Mouse (Mus musculus) embryonic stem cell, embryonic (primary cell): ENCODE results near the gene Llgl1.

Source experiments
- CTCF ChIA-PET, 4 experiments: fragments of 300-600 bp in 2 of 4; fragments of 350-600 bp in 2 of 4; sonication (Branson Sonifier 250); formaldehyde crosslinking; loops; one replicate each; lab custom pipeline; 2022; ENCODE audit warnings: inconsistent platforms in 2 of 4; lab: Charles Lee
- POLR2A ChIA-PET, 4 experiments: fragments of 300-600 bp in 2 of 4; fragments of 350-600 bp in 2 of 4; sonication (Branson Sonifier 250); formaldehyde crosslinking; loops; one replicate each; lab custom pipeline; 2022; ENCODE audit warnings: antibody characterized with exemption in 4 of 4, inconsistent platforms in 1 of 4; lab: Charles Lee

Gene Llgl1

GRCm38 (mm10) chr11:60736491-60736890, 37.0 kb downstream of the Llgl1 start:
- CTCF ChIA-PET, result interaction anchor here in 1 of 4 experiments (1.5 kb wide), 1 partner anchor 9 kb away, joined by 7 read pairs; the partner anchor contains the start of genes Flii and Mief2
- POLR2A ChIA-PET, result interaction anchor here in 2 of 4 experiments (1.1 to 5.8 kb wide), 5 partner anchors 9 to 199 kb away, joined by 3 to 59 read pairs (median 4); partner anchors contain the start of genes Flii (in 2 of the 2) and Mief2 (in 1 of the 2)

- POLR2A ChIA-PET, result interaction anchor here in 2 of 4 experiments (1.1 to 5.8 kb wide), 9 partner anchors 9 to 200 kb away, joined by 3 to 84 read pairs (median 4); partner anchors contain the start of genes Flii (in 2 of the 2), Mief2 (in 2 of the 2) and Shmt1 (in 1 of the 2)
- CTCF ChIA-PET, result interaction anchor here in 2 of 4 experiments (0.7 to 1.5 kb wide), 2 partner anchors 9 to 10 kb away, joined by 3 to 7 read pairs; partner anchors contain the start of genes Mief2 (in 2 of the 2) and Flii (in 1 of the 2)
These were observed 37.9 kb downstream of the Llgl1 start for GRCm38 (mm10) chr11:60737450-60737849.

GRCm38 (mm10) chr11:60740321-60740720, 40.8 kb downstream of the Llgl1 start:
- ChIA-PET CTCF (interaction anchor here in 3 of 4 experiments (0.5 to 2.5 kb wide), 15 partner anchors 9 to 934 kb away, joined by 3 to 15 read pairs (median 5); partner anchors contain the start of genes Mief2 (in 3 of the 3), Flii (in 2 of the 3) and Dhrs7b (in 1 of the 3)), POLR2A (interaction anchor here (0.6 to 5.8 kb wide), 81 partner anchors 9 to 1577 kb away, joined by 3 to 84 read pairs (median 4); partner anchors contain the start of genes Flii (in 4 of the 4), Mief2 (in 4 of the 4), Smcr8 (in 3 of the 4) and Top3a (in 3 of the 4))

- ChIA-PET POLR2A (interaction anchor here in 2 of 4 experiments (0.6 to 1.8 kb wide), 11 partner anchors 9 to 231 kb away, joined by 3 to 9 read pairs (median 3); no protein-coding TSS in a partner anchor), CTCF (interaction anchor here in 1 of 4 experiments (1.0 kb wide), 1 partner anchor 52 kb away, joined by 3 read pairs; no protein-coding TSS in a partner anchor)
These were observed 56.0 kb downstream of the Llgl1 start for GRCm38 (mm10) chr11:60755570-60755969.

GRCm38 (mm10) chr11:60761681-60762080, 62.2 kb downstream of the Llgl1 start:
- POLR2A ChIA-PET, result interaction anchor here in 1 of 4 experiments (1.6 kb wide), 1 partner anchor 21 kb away, joined by 4 read pairs; no protein-coding TSS in a partner anchor
- CTCF ChIA-PET, result no interaction called here
